Mouse (Mus musculus): Measurements from ENCODE around the gene Hyal1.
A peak's percentile ranks its signal among the peaks of the same experiment; 100 is the strongest.

Hyal1 gene

DNA sequence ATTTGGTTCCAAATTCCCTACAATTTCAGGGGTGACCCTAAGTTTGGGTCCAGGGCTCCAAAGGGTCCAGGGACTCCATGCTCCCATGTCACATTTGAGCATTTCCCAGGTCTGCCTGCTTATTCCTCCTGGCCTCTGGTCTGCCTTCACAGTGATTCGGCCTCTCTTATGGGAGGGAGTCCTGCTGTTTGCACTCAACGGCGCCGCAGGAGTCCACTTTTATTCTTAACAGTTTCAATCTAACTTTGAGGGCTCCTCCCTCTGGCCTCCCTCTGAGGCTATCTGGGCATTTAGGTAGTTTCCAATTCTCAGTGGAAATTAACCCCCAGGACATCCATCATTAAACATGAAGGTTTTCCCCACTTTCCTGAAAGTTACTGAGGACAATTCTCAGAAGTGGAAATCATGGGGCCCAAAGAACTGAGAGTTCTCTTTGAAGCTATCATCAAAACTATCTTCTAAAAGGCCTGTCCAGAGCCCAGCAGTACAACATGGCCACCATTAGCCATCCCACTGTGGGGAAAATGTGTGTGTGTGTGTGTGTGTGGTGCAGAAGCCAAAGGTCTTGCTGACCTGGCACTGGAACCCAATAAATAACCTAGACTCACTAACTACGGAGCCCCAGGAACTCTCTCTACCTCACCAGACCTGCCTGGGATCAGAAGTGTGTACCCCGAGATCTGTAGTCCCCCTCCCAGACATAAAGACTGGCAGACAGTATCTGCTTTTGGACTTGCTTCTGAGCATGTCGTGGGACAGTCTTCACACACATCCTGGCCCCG is 17.7 kb downstream of the Hyal1 start:
- DNase-seq (ENCODE audit: low read depth, low spot score), result no peak

GRCm38 (mm10) chr9:107596619-107597569 is 20.2 kb downstream of the Hyal1 start:
- no peak for DNase-seq (ENCODE audit: low read depth, low spot score)

DNA sequence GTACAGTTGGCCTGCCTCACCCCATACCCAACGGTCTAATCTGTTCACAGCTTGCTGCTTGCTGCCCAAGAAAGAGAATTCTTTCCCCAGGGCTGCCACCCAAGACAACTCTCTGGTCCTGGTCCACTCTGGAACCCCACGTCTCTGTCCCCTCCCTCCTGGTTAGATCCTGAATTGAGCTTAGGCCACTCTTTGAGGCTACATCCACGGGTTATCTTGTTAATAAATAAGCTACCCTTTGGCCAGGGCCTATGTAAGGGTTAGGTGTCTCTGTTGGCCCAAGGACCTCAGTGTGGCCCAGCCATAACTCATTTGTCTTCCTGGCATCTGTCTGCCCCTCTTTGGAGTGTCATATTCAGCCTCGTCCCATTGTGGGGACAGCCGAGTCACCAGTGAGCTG is 21.7 kb downstream of the Hyal1 start:
- no peak for DNase-seq (ENCODE audit: low read depth, low spot score)

- no peak for DNase-seq (ENCODE audit: low read depth, low spot score)
Measured at GRCm38 (mm10) chr9:107599433-107599832, 22.7 kb downstream of the Hyal1 start.

GRCm38 (mm10) chr9:107599842-107600241 is 23.1 kb downstream of the Hyal1 start:
- no peak for DNase-seq (ENCODE audit: low read depth, low spot score)

DNA sequence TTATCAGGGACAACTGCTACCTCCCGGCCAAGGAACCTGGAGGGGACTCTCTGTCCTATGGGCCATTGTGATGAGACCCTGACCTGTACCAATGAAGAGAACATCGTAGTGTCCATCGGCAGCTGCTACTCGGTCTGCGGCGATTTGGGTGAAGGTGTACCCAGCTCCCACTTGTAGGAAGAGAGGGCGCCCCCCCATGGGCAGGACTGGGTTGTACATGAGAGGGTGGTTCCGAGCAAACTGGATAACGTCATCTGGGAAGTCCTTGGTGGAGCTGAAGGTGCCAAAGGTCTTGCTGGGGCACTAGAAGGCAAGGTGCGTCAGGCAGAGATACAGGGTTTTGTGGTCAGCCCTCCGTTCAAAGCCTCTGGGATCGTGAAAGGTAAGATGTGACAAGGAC is 24.0 kb downstream of the Hyal1 start:
- no peak for DNase-seq (ENCODE audit: low read depth, low spot score)

- DNase-seq (ENCODE audit: low read depth, low spot score), result no peak
Measured at GRCm38 (mm10) chr9:107601275-107601674, 24.5 kb downstream of the Hyal1 start.

DNA sequence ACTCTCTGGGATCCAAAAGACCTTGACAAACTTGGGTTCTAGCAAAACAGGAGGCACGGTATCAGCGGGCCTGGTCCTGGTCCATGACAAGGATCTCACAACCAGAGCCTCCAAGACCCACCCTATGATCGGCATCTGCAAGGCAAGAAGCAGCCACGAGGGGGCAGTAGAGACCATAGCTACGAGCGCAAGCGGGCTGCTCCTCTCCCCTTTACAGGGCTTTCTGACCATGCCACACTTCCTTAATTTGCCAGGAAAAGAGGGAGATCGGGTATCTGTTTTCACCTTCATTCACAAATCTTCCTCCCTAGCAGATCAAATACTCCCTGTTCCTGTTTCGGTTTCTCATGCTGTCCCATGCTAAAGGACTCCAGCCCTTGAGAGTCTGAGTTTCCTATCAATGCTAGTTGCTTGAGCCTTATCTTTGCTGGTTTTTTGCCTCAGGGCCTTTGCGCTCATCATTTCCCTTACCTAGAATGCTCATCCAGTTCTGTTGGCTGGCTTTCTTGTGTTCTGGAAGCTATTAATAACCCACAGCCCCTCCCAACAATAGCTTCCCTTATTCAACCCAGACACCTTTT is 25.4 kb downstream of the Hyal1 start:
- peak; percentile 71 for DNase-seq (ENCODE audit: low read depth, low spot score)

GRCm38 (mm10) chr9:107603251-107603650 is 26.5 kb downstream of the Hyal1 start:
- no peak for DNase-seq (ENCODE audit: low read depth, low spot score)

- no peak for DNase-seq (ENCODE audit: low read depth, low spot score)
Measured at GRCm38 (mm10) chr9:107605041-107605661, 28.4 kb downstream of the Hyal1 start.

DNA sequence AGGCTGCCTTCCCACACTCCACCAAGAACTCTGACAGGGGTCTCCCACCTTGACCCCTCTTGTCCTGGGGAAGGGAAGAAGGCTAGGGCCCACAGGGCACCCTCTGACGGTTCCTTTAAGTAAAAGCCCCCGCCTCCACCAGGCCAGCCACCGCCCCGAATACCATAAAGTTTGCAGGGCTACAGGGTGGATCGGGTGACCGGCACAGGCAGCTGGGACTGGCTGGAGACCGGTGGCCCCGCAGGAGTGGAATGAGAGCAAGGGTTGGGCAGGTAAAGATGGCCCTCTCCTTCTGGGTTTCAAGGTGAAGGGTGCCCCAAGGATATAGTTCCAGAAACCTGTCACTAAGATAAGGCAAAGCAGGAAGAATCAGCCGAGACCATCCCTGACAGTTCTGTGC is 29.9 kb downstream of the Hyal1 start:
- no peak for DNase-seq (ENCODE audit: low read depth, low spot score)

DNA sequence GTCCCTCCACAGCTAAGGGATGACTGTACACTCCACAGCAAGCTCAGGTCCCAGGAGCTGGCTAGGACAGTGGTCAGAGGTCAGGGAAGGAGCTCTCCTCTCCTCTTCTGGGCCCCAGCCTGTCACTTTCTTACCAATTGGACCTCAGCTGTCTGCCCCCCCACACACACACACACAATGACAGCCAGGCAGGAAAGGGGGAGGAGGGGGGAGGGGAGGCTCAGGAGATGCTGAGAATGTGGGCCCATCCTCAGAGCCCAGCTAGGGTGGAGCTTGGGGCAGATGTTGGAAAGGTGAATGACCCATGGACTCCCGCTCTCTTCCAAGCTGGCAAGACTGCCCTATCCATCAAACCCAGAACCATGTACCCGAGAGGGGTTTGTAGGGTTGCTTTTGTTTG is 30.3 kb downstream of the Hyal1 start:
- no peak for DNase-seq (ENCODE audit: low read depth, low spot score)

- no peak for DNase-seq (ENCODE audit: low read depth, low spot score)
Measured at GRCm38 (mm10) chr9:107607653-107608245, 31.0 kb downstream of the Hyal1 start.

DNA sequence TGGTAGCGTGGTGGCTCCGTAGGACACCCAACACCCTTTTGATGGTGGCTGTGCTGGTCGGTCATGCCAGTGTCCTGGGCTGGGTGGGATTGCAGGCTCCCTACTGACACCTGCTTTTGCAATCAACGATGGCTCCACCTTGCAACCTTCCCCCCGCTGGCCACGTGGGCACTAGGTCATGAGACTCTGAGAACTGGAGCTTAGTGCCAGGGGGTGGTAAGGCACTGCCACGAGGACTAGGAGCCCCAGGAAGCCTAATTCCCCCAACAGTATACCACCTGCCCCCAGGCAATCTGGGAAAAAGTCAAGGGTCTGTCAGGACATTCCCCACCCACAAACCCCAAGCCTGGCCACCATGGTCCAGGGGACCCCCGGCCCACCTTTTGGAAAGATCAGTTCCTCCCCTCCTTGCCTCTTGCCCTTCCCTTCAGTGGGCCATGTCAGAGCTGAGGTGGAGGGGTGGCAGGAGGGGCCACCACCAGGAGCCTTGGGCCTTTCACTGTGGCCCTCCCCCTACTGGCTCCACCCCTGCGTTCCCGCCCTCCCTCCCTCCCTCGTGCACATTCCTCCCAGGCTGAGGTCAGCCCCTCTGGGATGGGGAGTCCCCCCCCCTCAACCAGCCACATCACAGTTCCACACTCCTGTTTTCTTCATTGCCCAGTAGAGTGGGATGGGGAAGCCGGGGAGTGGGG is 32.2 kb downstream of the Hyal1 start, which contains the start of gene Sema3b:
TSS of gene Sema3b (minus strand) at position 489 of the 692 bp plus-strand sequence.
- DNase-seq (ENCODE audit: low read depth, low spot score), result no peak

GRCm38 (mm10) chr9:107609433-107609830 is 32.7 kb downstream of the Hyal1 start:
- DNase-seq (ENCODE audit: low read depth, low spot score), result no peak

DNA sequence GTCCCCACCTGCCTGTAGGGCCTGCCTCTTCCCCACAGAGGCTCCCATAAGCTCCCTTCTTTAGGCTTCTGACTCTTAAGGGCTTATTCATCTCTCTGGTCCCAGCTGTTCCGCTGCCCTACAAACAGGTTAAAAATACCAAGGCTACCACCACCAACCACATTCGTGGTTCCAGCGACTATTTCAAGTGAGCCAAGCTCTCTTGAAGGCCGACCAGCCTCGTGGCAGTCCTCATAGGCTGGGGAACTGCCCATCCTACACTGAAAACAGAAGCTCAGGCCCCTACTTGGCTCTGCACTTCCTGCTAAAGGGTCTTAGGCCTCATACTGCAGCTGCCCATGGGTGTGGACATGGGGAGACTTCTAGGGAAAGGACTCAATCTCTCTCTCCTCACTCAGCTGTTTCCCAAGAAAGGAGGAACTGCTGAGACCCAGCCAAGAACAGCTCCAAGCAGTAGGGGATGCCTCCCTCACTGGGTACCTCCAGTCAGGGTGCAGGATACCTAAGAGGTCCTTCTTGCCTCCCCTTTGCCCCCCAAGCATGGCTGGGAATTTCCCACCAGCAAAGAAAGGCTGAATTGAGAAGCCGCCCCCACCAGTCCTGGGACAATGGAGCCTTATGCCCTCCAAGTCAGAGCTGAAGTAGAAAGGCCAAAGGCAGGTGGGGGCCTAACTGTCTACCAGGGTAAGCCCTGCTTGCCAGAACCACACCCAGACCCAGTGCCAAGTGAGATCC is 34.9 kb downstream of the Hyal1 start:
- DNase-seq (ENCODE audit: low read depth, low spot score), result no peak

DNA sequence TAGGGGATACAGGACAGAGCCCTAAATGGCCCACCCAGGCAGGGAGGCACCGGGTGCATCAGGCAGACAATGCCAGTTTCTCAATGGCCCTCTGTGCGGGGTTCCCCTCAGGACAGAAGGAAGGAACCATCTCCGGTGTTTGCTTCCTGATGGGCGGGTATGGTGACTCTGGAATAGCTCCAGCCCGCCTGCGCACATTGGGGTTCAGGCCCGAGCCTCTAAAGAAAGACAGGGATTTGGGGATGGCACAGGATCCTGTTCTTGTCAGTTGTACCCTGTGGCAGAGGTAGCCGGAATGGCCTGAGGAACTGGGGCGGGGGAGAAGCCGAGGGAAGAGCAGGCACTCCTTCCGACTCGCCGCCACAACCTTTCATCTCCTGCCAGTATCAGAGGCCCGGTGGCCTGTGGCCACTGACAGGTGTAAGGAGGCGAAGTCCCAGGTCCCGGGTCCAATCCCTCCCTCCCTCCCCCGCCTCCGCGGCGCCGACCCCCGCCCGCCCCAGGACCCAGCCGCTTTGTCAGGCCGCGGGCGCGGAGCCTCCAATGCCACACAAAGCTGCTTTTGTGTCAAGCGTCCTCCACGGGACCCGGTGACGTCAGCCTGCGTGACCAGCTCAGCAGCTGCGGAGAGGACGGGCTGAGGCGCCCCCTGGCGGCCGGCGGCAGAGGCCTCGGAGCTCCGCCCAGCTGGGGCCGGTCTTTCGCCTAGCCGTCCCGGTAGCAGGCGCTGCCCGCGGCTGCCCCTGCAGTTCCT is 35.6 kb downstream of the Hyal1 start:
- DNase-seq (ENCODE audit: low read depth, low spot score), result peak; percentile 95

DNA sequence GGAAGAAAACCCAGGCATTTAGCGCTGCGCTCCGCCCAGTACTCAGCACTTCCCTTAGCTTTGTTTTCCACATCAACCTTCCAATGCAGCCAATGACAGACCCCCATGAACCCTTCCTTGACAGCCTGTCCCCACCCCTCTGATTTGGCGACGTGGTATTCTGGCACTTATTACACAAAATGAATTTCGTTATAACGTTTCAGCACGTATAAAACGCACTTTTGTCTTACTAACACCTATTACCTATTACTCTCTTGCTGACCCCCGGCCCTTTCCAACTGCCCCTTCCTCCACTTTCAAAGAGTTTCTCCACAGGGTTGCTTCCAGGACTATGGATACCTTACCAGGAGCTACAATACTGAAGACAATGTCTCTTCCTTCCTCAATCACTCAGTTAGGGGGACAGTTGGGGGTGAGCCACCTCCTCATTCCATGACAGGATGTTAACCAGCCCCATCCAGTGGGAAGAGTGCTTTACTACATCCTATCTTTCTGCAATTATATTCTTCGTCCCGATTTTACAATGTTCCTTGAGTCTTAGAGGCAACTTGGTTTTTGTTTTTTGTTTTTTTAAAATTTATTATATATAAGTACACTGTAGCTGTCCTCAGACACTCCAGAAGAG is 36.3 kb downstream of the Hyal1 start:
- no peak for DNase-seq (ENCODE audit: low read depth, low spot score)

- no peak for DNase-seq (ENCODE audit: low read depth, low spot score)
Measured at GRCm38 (mm10) chr9:107615035-107615434, 38.3 kb downstream of the Hyal1 start.
